Mouse (Mus musculus) kidney, adult 2 months (tissue): ENCODE measurements around the gene Arhgap44.

Experiments
- CTCF ChIP-seq: fragments of 200-500 bp; conservative IDR thresholded peaks from 2 replicates; pipeline ENCODE4 v1.5.1; 2011; ENCODE audit warnings: low read depth, mild to moderate bottlenecking, control low read depth, low read length, moderate library complexity, mixed read lengths; ENCODE audit not compliant: insufficient read depth, insufficient read length
- POLR2A ChIP-seq: fragments of 200-500 bp; IDR thresholded peaks from one replicate; pipeline ENCODE4 v1.6.1; 2011; ENCODE audit warnings: low read depth, low read length, control low read depth

- no peak for TF ChIP-seq CTCF
- TF ChIP-seq POLR2A = no peak
These were observed 48.9 kb upstream of the Arhgap44 start for GRCm38 (mm10) chr11:65211701-65212100.
